Mouse (Mus musculus): ENCODE data around the gene Myrip. TPM values are rescaled to one million over a fixed set of nuclear protein-coding genes. Genes with fewer than 3 reads are reported as not detected.

The Myrip gene
- polyA plus RNA-seq, 1 experiment from 2014 or later, result 7.3 TPM

DNA sequence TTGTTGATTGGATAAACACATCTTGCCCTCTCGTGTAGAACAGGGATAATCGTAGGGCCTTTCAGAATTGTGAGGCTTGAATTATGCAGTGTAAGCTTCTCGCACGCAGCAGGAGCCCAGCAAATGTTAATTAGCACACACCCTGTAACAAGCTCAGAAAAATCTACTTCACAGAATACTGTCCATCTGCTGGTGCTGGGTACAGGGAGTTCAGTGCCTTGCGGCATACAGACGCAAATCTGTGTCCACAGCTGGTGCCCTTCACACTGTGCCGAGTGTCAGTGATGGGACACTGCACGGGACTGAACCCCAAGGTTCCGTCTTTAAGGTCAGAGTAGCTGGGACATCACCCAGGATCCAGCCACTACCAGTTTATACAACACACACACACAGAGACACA, 143.3 kb downstream of the Myrip start:
- no peak for ATAC-seq
- 59% methylated on average over 9 of the region's 9 CpGs for WGBS
- no peak overlapping the region for H3K9ac ChIP-seq (ENCODE audit: low read depth, low read length)

DNA sequence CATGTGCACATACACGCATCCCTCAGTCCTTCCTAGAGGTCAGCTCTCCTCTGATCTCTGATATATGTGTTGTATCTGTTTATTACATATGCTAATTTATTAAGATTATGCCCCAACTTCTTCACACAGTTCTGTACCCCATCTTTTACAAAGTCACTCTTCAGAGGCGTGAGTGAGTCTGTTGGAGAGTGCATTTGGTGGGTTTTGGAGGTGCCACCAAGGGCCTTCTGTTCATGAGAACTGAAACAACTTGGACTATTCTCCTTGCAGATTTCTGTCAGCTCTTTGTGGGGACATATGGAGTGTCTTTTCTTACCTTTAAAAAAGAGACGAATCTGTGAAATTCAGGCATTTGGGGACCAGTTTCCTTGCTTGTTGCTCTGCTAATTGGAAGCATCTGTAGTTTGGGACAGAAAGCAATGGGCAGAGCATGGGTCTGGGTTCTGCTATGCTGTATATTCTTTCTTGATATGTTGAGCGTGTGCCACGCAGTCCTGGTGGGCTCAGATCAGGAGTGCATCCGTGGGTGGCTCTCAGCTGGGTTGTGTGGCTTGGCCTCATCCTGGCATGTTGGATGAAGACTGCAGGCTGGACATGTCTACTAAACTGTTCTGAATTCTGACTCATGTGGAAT, 148.5 kb downstream of the Myrip start:
- no peaks in the 10 kb centered on the region for H3K36me3 ChIP-seq (ENCODE audit: control insufficient read depth, insufficient read depth, low read length)
- H3K9ac ChIP-seq (ENCODE audit: low read depth, low read length), result no peak overlapping the region
- H3K4me3 ChIP-seq (ENCODE audit: low read length), result no peak overlapping the region
- no peak overlapping the region for H3K4me2 ChIP-seq (ENCODE audit: low read length)
- ATAC-seq, result no peak
- no peaks in the 10 kb centered on the region for H3K9me3 ChIP-seq (ENCODE audit: control insufficient read depth, low read length)
- no peaks in the 10 kb centered on the region for H3K4me1 ChIP-seq (ENCODE audit: control insufficient read depth, insufficient read depth, low read depth, low read length)
- H3K27ac ChIP-seq (ENCODE audit: low read depth, low read length), result no peak overlapping the region
- 83% methylated on average over 6 of the region's 6 CpGs for WGBS
- no peaks in the 10 kb centered on the region for H3K27me3 ChIP-seq (replicated peaks; ENCODE audit: control insufficient read depth, insufficient read depth, low read length)

More for the DNA sequence above, 143.3 kb downstream of the Myrip start:
- Histone ChIP-seq H3K4me3 (ENCODE audit: low read length) (no peak overlapping the region), H3K36me3 (ENCODE audit: control insufficient read depth, insufficient read depth, low read length) (no peaks in the 10 kb centered on the region), H3K27me3 (replicated peaks; ENCODE audit: control insufficient read depth, insufficient read depth, low read length) (no peaks in the 10 kb centered on the region), H3K4me1 (ENCODE audit: control insufficient read depth, insufficient read depth, low read depth, low read length) (no peaks in the 10 kb centered on the region), H3K27ac (ENCODE audit: low read depth, low read length) (no peak overlapping the region), H3K9me3 (ENCODE audit: control insufficient read depth, low read length) (no peaks in the 10 kb centered on the region), H3K4me2 (ENCODE audit: low read length) (no peak overlapping the region)

DNA sequence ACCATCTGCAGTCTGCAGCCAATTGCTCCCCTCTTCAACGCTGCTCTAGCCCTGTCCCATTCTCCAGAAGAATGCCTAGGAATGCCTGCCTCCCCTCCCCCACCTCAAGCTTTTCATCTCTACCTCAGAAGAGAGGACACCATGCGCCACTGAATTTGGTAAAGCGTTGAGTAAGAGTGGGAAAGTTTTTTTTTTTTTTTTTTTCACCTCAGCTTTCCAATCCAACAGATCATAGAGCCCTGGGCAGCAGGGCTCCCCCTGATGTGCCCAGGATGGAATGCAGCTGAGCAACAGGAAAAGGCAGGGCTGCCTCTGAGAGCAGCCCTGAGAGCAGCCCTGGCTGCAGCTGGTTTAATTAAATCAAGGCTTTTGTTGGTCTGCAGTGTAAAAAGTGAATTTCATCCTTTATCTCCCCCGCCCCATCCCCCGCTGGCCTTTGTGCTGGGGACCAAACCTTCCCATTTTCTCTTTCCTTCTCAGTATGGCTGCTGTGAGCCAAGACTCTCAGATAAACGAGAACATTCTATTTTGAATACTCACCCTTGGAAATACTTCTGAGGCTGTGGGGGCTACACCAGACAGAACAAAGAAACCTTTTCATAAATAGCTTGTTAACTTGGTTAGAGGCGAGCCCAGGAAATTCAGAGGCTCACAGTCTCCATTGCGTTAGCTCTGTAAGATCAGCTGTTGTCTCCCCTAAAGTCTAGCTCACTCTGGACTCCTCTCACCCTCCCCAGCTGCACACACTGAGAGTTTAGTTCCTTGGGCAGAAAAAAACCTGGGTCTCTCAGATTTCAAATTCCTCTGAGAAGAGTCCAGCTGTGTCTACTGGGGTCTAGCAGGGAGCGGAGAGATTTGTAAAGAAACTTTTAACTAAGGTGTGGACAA, 154.7 kb downstream of the Myrip start:
- H3K27ac ChIP-seq (ENCODE audit: low read depth, low read length), result peak overlapping the region; percentile 51
- H3K4me3 ChIP-seq (ENCODE audit: low read length), result no peak overlapping the region
- H3K4me2 ChIP-seq (ENCODE audit: low read length), result no peak overlapping the region
- no peak overlapping the region for H3K9ac ChIP-seq (ENCODE audit: low read depth, low read length)
- no peaks in the 10 kb centered on the region for H3K27me3 ChIP-seq (replicated peaks; ENCODE audit: control insufficient read depth, insufficient read depth, low read length)
- ATAC-seq, result peak; percentile 76
- H3K9me3 ChIP-seq (ENCODE audit: control insufficient read depth, low read length), result no peaks in the 10 kb centered on the region
- peaks cover 2% of the 10 kb centered on the region; the same call in 1 of the 2 replicates for H3K4me1 ChIP-seq (ENCODE audit: control insufficient read depth, insufficient read depth, low read depth, low read length)
- WGBS, result 17% methylated on average over 9 of the region's 9 CpGs
- H3K36me3 ChIP-seq (ENCODE audit: control insufficient read depth, insufficient read depth, low read length), result no peaks in the 10 kb centered on the region

DNA sequence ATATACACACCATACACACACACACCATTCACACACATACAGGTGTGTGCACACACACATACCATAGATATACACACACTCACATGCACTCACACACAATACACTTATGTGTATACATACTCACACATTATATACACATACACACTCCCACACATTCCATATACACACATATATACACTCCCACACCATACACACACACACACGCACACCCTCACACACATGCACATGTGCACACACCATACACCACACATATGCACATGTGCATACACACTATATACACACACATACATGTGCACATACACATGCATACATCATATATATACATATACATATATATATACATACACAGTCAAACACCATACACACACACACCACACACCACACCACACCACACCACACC, 169.1 kb downstream of the Myrip start:
- H3K9me3 ChIP-seq (ENCODE audit: control insufficient read depth, low read length), result no peaks in the 10 kb centered on the region
- H3K27ac ChIP-seq (ENCODE audit: low read depth, low read length), result no peak overlapping the region
- no peak overlapping the region for H3K4me2 ChIP-seq (ENCODE audit: low read length)
- no peak overlapping the region for H3K4me3 ChIP-seq (ENCODE audit: low read length)
- no peaks in the 10 kb centered on the region for H3K27me3 ChIP-seq (replicated peaks; ENCODE audit: control insufficient read depth, insufficient read depth, low read length)
- no peak overlapping the region for H3K9ac ChIP-seq (ENCODE audit: low read depth, low read length)
- peaks cover 9% of the 10 kb centered on the region for H3K36me3 ChIP-seq (ENCODE audit: control insufficient read depth, insufficient read depth, low read length)
- H3K4me1 ChIP-seq (ENCODE audit: control insufficient read depth, insufficient read depth, low read depth, low read length), result no peaks in the 10 kb centered on the region
- 100% methylated on average over 1 of the region's 1 CpGs for whole genome bisulfite sequencing
- ATAC-seq, result no peak

DNA sequence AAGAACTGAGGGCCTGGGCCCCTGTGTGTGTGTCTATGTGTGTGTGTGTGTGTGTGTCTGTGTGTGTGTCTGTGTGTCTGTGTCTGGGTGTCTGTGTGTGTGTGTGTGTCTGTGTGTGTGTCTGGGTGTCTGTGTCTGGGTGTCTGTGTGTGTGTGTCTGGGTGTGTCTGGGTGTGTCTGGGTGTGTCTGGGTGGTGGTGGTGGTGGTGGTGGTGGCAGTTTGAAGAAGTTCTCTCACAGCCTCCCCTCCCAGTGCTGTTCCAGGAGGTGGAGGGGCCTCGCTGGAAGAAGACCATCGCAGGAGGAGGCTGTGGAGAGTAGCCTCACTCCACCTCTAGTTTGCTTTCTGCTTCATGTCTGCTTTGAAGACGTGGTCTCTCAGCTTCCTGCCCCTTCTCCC, 180.3 kb downstream of the Myrip start:
- Histone ChIP-seq H3K4me3 (ENCODE audit: low read length) (no peak overlapping the region), H3K27ac (ENCODE audit: low read depth, low read length) (no peak overlapping the region), H3K9ac (ENCODE audit: low read depth, low read length) (no peak overlapping the region), H3K4me1 (ENCODE audit: control insufficient read depth, insufficient read depth, low read depth, low read length) (peaks cover 8% of the 10 kb centered on the region), H3K36me3 (ENCODE audit: control insufficient read depth, insufficient read depth, low read length) (no peaks in the 10 kb centered on the region), H3K9me3 (ENCODE audit: control insufficient read depth, low read length) (no peaks in the 10 kb centered on the region), H3K4me2 (ENCODE audit: low read length) (no peak overlapping the region), H3K27me3 (replicated peaks; ENCODE audit: control insufficient read depth, insufficient read depth, low read length) (no peaks in the 10 kb centered on the region)
- no peak for ATAC-seq
- 79% methylated on average over 3 of the region's 3 CpGs for WGBS

DNA sequence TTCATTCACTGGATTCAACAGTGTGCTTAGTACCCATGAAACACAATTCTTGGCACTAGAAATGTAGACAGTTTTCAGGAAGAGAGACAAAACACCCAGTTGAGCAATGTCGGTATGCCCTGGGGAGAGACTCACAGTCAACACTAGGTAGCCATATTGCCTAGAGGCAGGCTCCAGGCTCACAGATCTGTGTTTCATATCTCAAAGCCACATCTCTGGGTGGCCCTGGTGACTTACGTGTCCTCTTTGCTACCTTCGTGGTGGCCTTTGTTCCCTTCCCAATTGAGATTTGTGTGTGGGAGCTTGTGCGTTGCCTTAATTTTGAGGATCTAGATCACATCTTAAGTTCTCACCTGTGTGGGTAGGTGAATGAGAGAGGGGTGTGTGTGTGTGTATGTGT, 181.1 kb downstream of the Myrip start:
- WGBS, result 96% methylated on average over 4 of the region's 4 CpGs
- no peak overlapping the region for H3K27ac ChIP-seq (ENCODE audit: low read depth, low read length)
- no peak for ATAC-seq
- no peak overlapping the region for H3K4me3 ChIP-seq (ENCODE audit: low read length)
- no peaks in the 10 kb centered on the region for H3K36me3 ChIP-seq (ENCODE audit: control insufficient read depth, insufficient read depth, low read length)
- H3K9me3 ChIP-seq (ENCODE audit: control insufficient read depth, low read length), result no peaks in the 10 kb centered on the region
- H3K4me2 ChIP-seq (ENCODE audit: low read length), result no peak overlapping the region
- peaks cover 8% of the 10 kb centered on the region for H3K4me1 ChIP-seq (ENCODE audit: control insufficient read depth, insufficient read depth, low read depth, low read length)
- H3K9ac ChIP-seq (ENCODE audit: low read depth, low read length), result no peak overlapping the region
- no peaks in the 10 kb centered on the region for H3K27me3 ChIP-seq (replicated peaks; ENCODE audit: control insufficient read depth, insufficient read depth, low read length)

DNA sequence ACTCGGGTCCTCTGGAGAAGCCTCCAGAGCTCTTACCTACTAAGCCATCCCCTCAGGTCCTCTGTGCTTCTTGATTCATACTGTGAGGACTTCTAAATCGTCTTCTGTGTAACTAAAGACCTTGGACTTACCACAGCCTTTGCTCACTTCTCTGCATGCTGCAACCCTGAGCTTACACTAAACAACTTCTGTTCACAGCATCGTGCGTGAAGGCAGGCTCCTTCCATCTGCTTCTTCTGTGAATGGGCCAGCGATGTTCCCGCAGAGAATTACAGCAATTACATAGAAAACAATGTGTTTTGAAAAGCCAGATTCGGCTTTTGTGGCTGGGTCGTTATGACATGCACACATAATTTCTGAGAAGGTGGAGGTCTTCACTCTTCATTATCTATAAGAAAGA, 181.8 kb downstream of the Myrip start:
- no peak overlapping the region for H3K9ac ChIP-seq (ENCODE audit: low read depth, low read length)
- WGBS, result 72% methylated on average over 8 of the region's 8 CpGs

DNA sequence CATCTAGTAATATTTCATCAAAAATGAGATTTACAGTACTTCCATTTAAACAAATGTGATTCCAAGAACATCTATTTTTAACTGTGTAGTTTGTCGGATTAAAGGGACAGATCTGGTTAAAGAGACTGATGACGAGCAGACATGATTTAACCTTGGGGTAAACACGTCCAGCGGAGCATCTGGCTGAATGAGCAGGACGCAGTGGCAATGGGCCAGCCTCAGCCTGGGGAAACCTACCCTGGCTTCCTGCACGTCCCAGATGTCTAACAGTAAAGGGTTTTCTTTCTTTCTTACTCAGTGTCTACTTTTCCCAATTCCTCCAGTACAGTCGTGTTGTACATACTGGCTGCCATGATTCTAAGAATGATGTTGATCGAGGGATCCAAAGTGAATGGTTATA, 185.8 kb downstream of the Myrip start:
- H3K36me3 ChIP-seq (ENCODE audit: control insufficient read depth, insufficient read depth, low read length), result no peaks in the 10 kb centered on the region
- no peaks in the 10 kb centered on the region for H3K27me3 ChIP-seq (replicated peaks; ENCODE audit: control insufficient read depth, insufficient read depth, low read length)
- H3K27ac ChIP-seq (ENCODE audit: low read depth, low read length), result no peak overlapping the region
- WGBS, result 80% methylated on average over 8 of the region's 8 CpGs
- H3K4me2 ChIP-seq (ENCODE audit: low read length), result no peak overlapping the region
- no peak overlapping the region for H3K4me3 ChIP-seq (ENCODE audit: low read length)
- no peak overlapping the region for H3K9ac ChIP-seq (ENCODE audit: low read depth, low read length)
- ATAC-seq, result no peak
- H3K4me1 ChIP-seq (ENCODE audit: control insufficient read depth, insufficient read depth, low read depth, low read length), result no peaks in the 10 kb centered on the region
- no peaks in the 10 kb centered on the region for H3K9me3 ChIP-seq (ENCODE audit: control insufficient read depth, low read length)

More for the DNA sequence above, 181.8 kb downstream of the Myrip start:
- H3K4me2 ChIP-seq (ENCODE audit: low read length), result no peak overlapping the region
- no peaks in the 10 kb centered on the region for H3K36me3 ChIP-seq (ENCODE audit: control insufficient read depth, insufficient read depth, low read length)
- no peak for ATAC-seq
- H3K4me1 ChIP-seq (ENCODE audit: control insufficient read depth, insufficient read depth, low read depth, low read length), result peaks cover 7% of the 10 kb centered on the region
- no peak overlapping the region for H3K4me3 ChIP-seq (ENCODE audit: low read length)
- no peak overlapping the region for H3K27ac ChIP-seq (ENCODE audit: low read depth, low read length)
- H3K9me3 ChIP-seq (ENCODE audit: control insufficient read depth, low read length), result no peaks in the 10 kb centered on the region
- H3K27me3 ChIP-seq (replicated peaks; ENCODE audit: control insufficient read depth, insufficient read depth, low read length), result no peaks in the 10 kb centered on the region

DNA sequence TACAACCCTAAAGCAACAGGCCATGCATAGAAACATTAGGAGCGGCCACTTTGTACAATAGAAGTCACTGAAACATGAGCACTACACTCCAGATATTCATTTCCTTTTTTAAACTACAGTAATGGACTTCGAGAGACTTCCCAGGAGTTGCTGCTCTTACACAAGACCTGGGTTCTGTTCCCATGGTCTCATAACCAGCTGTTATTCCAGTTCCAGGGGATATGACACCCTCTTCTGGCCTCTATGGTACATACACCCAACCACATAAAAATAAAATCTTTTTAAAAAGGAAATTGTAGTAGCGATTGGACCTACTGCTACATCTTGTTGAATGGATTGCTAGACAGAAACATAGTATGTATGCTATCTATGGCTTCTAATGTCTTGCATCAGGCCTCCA, 190.2 kb downstream of the Myrip start:
- no peak overlapping the region for H3K9ac ChIP-seq (ENCODE audit: low read depth, low read length)
- peaks cover 20% of the 10 kb centered on the region for H3K36me3 ChIP-seq (ENCODE audit: control insufficient read depth, insufficient read depth, low read length)
- 93% methylated on average over 3 of the region's 3 CpGs for WGBS
- H3K4me2 ChIP-seq (ENCODE audit: low read length), result peak overlapping the region; percentile 89
- H3K4me1 ChIP-seq (ENCODE audit: control insufficient read depth, insufficient read depth, low read depth, low read length), result peaks cover 13% of the 10 kb centered on the region
- H3K4me3 ChIP-seq (ENCODE audit: low read length), result peak overlapping the region; percentile 76
- H3K9me3 ChIP-seq (ENCODE audit: control insufficient read depth, low read length), result no peaks in the 10 kb centered on the region
- no peak overlapping the region for H3K27ac ChIP-seq (ENCODE audit: low read depth, low read length)
- no peaks in the 10 kb centered on the region for H3K27me3 ChIP-seq (replicated peaks; ENCODE audit: control insufficient read depth, insufficient read depth, low read length)
- ATAC-seq, result no peak
